ENCODE assay signal across 14 mouse cellular contexts in the genomic region with DNA sequence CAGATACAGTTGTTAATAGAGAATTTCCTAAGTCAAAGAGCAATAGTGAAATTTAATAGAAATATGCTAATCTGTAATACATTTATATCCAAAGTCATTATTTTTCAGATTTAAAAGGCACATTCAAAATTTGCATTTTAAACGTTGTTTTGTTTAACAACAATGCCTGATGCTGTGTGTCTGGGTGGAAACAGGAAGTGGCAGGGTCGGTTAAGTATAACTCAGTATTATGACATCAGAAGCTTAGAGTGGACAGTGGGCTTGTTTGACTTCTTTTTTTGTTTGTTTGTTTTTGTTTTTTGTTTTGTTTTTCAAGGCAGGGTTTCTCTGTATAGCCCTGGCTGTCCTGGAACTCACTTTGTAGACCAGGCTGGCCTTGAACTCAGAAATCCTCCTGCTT.
"Had no signal": no experiment of that assay in that cellular context is flagged by ENCODE, and none has a peak within 500 bp of the region (broad histone marks: within the 10 kb centered on the region; RNA-seq: fewer than 3 reads in every experiment).

No protein-coding gene starts in this region.

- H3K27ac ChIP-seq: limb, embryonic 12.5 days; liver, embryonic 13.5 days; lung, embryonic 15.5 days; macrophage; midbrain, embryonic 13.5 days; neural tube, embryonic 15.5 days; stomach, embryonic 15.5 days had no signal

- ATAC-seq: liver, postnatal 0 days; midbrain, embryonic 13.5 days had no signal

- H3K36me3 ChIP-seq: limb, embryonic 12.5 days; liver, embryonic 13.5 days; lung, embryonic 15.5 days; midbrain, embryonic 13.5 days; neural tube, embryonic 15.5 days; stomach, embryonic 15.5 days had no signal

- H3K4me2 ChIP-seq: limb, embryonic 12.5 days; liver, embryonic 13.5 days; lung, embryonic 15.5 days; midbrain, embryonic 13.5 days; neural tube, embryonic 15.5 days; stomach, embryonic 15.5 days had no signal

- H3K27me3 ChIP-seq: limb, embryonic 12.5 days; liver, embryonic 13.5 days; lung, embryonic 15.5 days; midbrain, embryonic 13.5 days; neural tube, embryonic 15.5 days; stomach, embryonic 15.5 days had no signal

- H3K4me3 ChIP-seq: limb, embryonic 12.5 days; liver, embryonic 13.5 days; lung, embryonic 15.5 days; midbrain, embryonic 13.5 days; myocyte; neural tube, embryonic 15.5 days; stomach, embryonic 15.5 days had no signal

- DNase-seq: kidney, postnatal 14 days; liver; liver, embryonic 13.5 days; liver, postnatal 0 days; lung, postnatal 14 days; thymus, adult 2 months; thymus, postnatal 25 days had no signal

- H3K9ac ChIP-seq: limb, embryonic 12.5 days; liver, embryonic 13.5 days; liver, postnatal 0 days; lung, embryonic 15.5 days; midbrain, embryonic 13.5 days; neural tube, embryonic 15.5 days; stomach, embryonic 15.5 days had no signal

- H3K4me1 ChIP-seq: limb, embryonic 12.5 days; midbrain, embryonic 13.5 days; neural tube, embryonic 15.5 days had no signal

- H3K9me3 ChIP-seq: limb, embryonic 12.5 days; liver, embryonic 13.5 days; lung, embryonic 15.5 days; midbrain, embryonic 13.5 days; neural tube, embryonic 15.5 days; stomach, embryonic 15.5 days had no signal
